ENCODE assay signal across 8 mouse cellular contexts in genomic region chr7:29213675-29214082, GRCm38 (mm10). TPM values are rescaled to one million over a fixed set of nuclear protein-coding genes. Genes with fewer than 3 reads are reported as not detected.
DNase-seq lines count a peak whose midpoint lies in the region; ATAC-seq lines count a peak whose summit lies in the region.

TSS of gene Catsperg1 (minus strand) at chr7:29214035.

- WGBS in heart, embryonic 13.5 days: 5% methylated on average over 20 of the region's 20 CpGs
- WGBS in embryonic facial prominence, embryonic 10.5 days: 2% methylated on average over 20 of the region's 20 CpGs
- WGBS in kidney, embryonic 14.5 days: 3% methylated on average over 20 of the region's 20 CpGs
- 2% methylated on average over 20 of the region's 20 CpGs for WGBS in midbrain, embryonic 14.5 days

- DNase-seq in heart, postnatal 25 days (ENCODE audit: low spot score): no peak
- peak; percentile 84 for DNase-seq in embryonic facial prominence, embryonic 10.5 days (ENCODE audit: low spot score)
- peak; percentile 82 for DNase-seq in midbrain, embryonic 14.5 days
- DNase-seq in T-cell, adult 2 months (ENCODE audit: low spot score): no peak
- DNase-seq in thymus, postnatal 10 days (ENCODE audit: low spot score in 2 of 2): no peak
- DNase-seq in adrenal gland, adult 18-20 months (ENCODE audit: low spot score in 2 of 2): no peak

- intact Hi-C loops in heart, postnatal 25 days (cut with DNase I): no loop called here

- H3K4me1 ChIP-seq in heart, embryonic 13.5 days: peaks cover 8% of the 10 kb centered on the region; the same call in 1 of the 2 replicates
- peaks cover 25% of the 10 kb centered on the region for H3K4me1 ChIP-seq in embryonic facial prominence, embryonic 10.5 days
- H3K4me1 ChIP-seq in kidney, embryonic 14.5 days (ENCODE audit: control insufficient read depth, insufficient read depth, low read length): no peaks in the 10 kb centered on the region
- 0 out of 2 replicates have a peak, but pooled peaks cover 6% of the 10 kb centered on the region for H3K4me1 ChIP-seq in midbrain, embryonic 14.5 days (ENCODE audit: control insufficient read depth, insufficient read depth, low read length)

- peaks cover 15% of the 10 kb centered on the region for H3K36me3 ChIP-seq in heart, embryonic 13.5 days
- H3K36me3 ChIP-seq in embryonic facial prominence, embryonic 10.5 days (replicated peaks): no peaks in the 10 kb centered on the region
- no peaks in the 10 kb centered on the region for H3K36me3 ChIP-seq in kidney, embryonic 14.5 days (ENCODE audit: control insufficient read depth, insufficient read depth, low read length)
- no peaks in the 10 kb centered on the region for H3K36me3 ChIP-seq in midbrain, embryonic 14.5 days (ENCODE audit: control insufficient read depth, insufficient read depth, low read length)

- H3K9me3 ChIP-seq in heart, embryonic 13.5 days: peaks cover 13% of the 10 kb centered on the region; the same call in 1 of the 2 replicates
- H3K9me3 ChIP-seq in embryonic facial prominence, embryonic 10.5 days: peaks cover 4% of the 10 kb centered on the region; the same call in 1 of the 2 replicates
- peaks cover 3% of the 10 kb centered on the region; the same call in 1 of the 2 replicates for H3K9me3 ChIP-seq in kidney, embryonic 14.5 days (ENCODE audit: control insufficient read depth, low read length)
- H3K9me3 ChIP-seq in midbrain, embryonic 14.5 days (ENCODE audit: control insufficient read depth, low read length): no peaks in the 10 kb centered on the region

- peaks cover 16% of the 10 kb centered on the region for H3K27me3 ChIP-seq in heart, embryonic 13.5 days (replicated peaks)
- peaks cover 26% of the 10 kb centered on the region for H3K27me3 ChIP-seq in embryonic facial prominence, embryonic 10.5 days (replicated peaks; ENCODE audit: low read depth, poor library complexity, severe bottlenecking)
- H3K27me3 ChIP-seq in kidney, embryonic 14.5 days (ENCODE audit: control insufficient read depth, insufficient read depth, low read length): no peaks in the 10 kb centered on the region
- no peaks in the 10 kb centered on the region for H3K27me3 ChIP-seq in midbrain, embryonic 14.5 days (ENCODE audit: control insufficient read depth, insufficient read depth, low read length)

- H3K9ac ChIP-seq in heart, embryonic 13.5 days: no peak within 1 kb of the TSS
- no peak within 1 kb of the TSS for H3K9ac ChIP-seq in kidney, embryonic 14.5 days (ENCODE audit: low read depth, low read length)
- H3K9ac ChIP-seq in midbrain, embryonic 14.5 days (replicated peaks; ENCODE audit: low read length): no peak within 1 kb of the TSS; the same call in 1 of the 2 replicates

- peak within 1 kb of the TSS; percentile 58 for H3K4me3 ChIP-seq in heart, embryonic 13.5 days
- H3K4me3 ChIP-seq in embryonic facial prominence, embryonic 10.5 days: peak within 1 kb of the TSS; percentile 48
- H3K4me3 ChIP-seq in kidney, embryonic 14.5 days (ENCODE audit: low read length): no peak within 1 kb of the TSS; the same call in 1 of the 2 replicates
- H3K4me3 ChIP-seq in midbrain, embryonic 14.5 days (replicated peaks; ENCODE audit: low read depth, low read length): peak within 1 kb of the TSS; percentile 24

- H3K27ac ChIP-seq in heart, embryonic 13.5 days (replicated peaks): no peak within 1 kb of the TSS
- H3K27ac ChIP-seq in embryonic facial prominence, embryonic 10.5 days (replicated peaks): peak within 1 kb of the TSS; percentile 40; the same call in 1 of the 2 replicates
- H3K27ac ChIP-seq in kidney, embryonic 14.5 days (ENCODE audit: low read depth, low read length): no peak within 1 kb of the TSS
- H3K27ac ChIP-seq in midbrain, embryonic 14.5 days (replicated peaks; ENCODE audit: low read depth, low read length): peak within 1 kb of the TSS; percentile 70

- ATAC-seq in heart, embryonic 13.5 days (ENCODE audit: extremely low read depth, insufficient number of reproducible peaks, low FRiP score, low TSS enrichment): peak; percentile 34; the same call in 1 of the 2 replicates
- peak; percentile 75 for ATAC-seq in kidney, embryonic 14.5 days (ENCODE audit: low FRiP score, low TSS enrichment)
- ATAC-seq in midbrain, embryonic 14.5 days (ENCODE audit: low FRiP score, low TSS enrichment): peak; percentile 77

- H3K4me2 ChIP-seq in heart, embryonic 13.5 days: peak within 1 kb of the TSS; percentile 69
- peak within 1 kb of the TSS; percentile 31 for H3K4me2 ChIP-seq in kidney, embryonic 14.5 days (replicated peaks; ENCODE audit: low read depth, low read length)
- H3K4me2 ChIP-seq in midbrain, embryonic 14.5 days (ENCODE audit: low read length): peak within 1 kb of the TSS; percentile 52

RNA-seq across cellular contexts. Expression of gene Catsperg1, which starts in this region (rescaled TPM):
- polyA plus RNA-seq in heart, embryonic 13.5 days (2015; fragmentation: Nextera tagmentation; extraction: Ambion mirVana): 0.41 and 0.42 TPM in 2 replicates
- under 1 TPM; 0.16 to 0.34 TPM for total RNA-seq in heart, postnatal 25 days (2021)
- polyA plus RNA-seq in embryonic facial prominence, embryonic 10.5 days (2016; fragmentation: Nextera tagmentation; extraction: Ambion mirVana): 0.10 and 0.24 TPM in 2 replicates
- polyA plus RNA-seq in kidney, embryonic 14.5 days (2014; fragmentation: Nextera tagmentation; extraction: Ambion mirVana): 0.61 and 0.97 TPM in 2 replicates
- 3.6 TPM in 2 replicates for polyA plus RNA-seq in midbrain, embryonic 14.5 days (2014; fragmentation: Nextera tagmentation; extraction: Ambion mirVana)
- under 1 TPM; 0.66 to 0.90 TPM for total RNA-seq in adrenal gland, adult 18-20 months (2021)

Comparison
In these comparisons a context has a peak if more than half of its experiments do, and no peak if none do; other contexts are left out.
1. Peak in ATAC-seq, H3K4me3 ChIP-seq and H3K4me2 ChIP-seq in heart, embryonic 13.5 days; RNA of the gene not detected or under 1 TPM.
2. Peak in DNase-seq, H3K4me3 ChIP-seq and H3K27ac ChIP-seq in embryonic facial prominence, embryonic 10.5 days; RNA of the gene not detected or under 1 TPM.
3. Peak in ATAC-seq and H3K4me2 ChIP-seq in kidney, embryonic 14.5 days; RNA of the gene not detected or under 1 TPM.